ENCODE assay signal across 8 mouse cellular contexts in the genomic region with DNA sequence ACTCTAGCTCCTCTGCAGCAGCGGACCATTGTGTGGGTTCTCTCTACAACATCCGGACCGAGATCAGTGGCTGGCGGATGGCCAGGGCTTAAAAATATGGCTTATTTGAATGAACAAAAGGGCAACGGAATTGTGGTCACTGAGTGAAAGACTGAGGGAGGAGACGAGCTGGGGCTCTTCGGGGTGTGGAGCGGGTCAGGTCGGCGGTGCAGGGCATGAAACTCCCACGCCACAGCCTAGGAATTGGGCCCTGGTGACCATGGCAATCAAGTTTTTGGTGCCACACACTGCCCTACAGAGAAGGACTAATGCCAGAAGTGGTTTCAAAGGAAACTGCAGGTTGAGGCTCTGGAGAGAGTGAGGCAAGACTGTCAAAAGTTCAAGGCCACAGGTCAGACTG. TPM values are rescaled to one million over a fixed set of nuclear protein-coding genes. Genes with fewer than 3 reads are reported as not detected.
DNase-seq lines count a peak whose midpoint lies in the region; ATAC-seq and TF ChIP-seq lines count a peak whose summit lies in the region.

No protein-coding gene starts in this region.

- H3K27ac ChIP-seq in hindbrain, embryonic 12.5 days = 0 out of 2 replicates have a peak overlapping the region, but pooled peaks have one; percentile 30
- no peak overlapping the region for H3K27ac ChIP-seq in hindbrain, embryonic 10.5 days
- H3K27ac ChIP-seq in cortical plate, adult 2 months (ENCODE audit: insufficient read depth, low read length) = 0 out of 2 replicates have a peak overlapping the region, but pooled peaks have one; percentile 22
- no peak overlapping the region for H3K27ac ChIP-seq in thymus, adult 2 months (ENCODE audit: control insufficient read depth, insufficient read depth, low read length)

- WGBS in hindbrain, embryonic 12.5 days = 50% methylated on average over 11 of the region's 11 CpGs
- WGBS in hindbrain, embryonic 10.5 days = 70% methylated on average over 11 of the region's 11 CpGs
- WGBS in thymus, adult 2 months = 23% methylated on average over 11 of the region's 11 CpGs

- peaks cover 20% of the 10 kb centered on the region for H3K4me1 ChIP-seq in hindbrain, embryonic 12.5 days
- peaks cover 38% of the 10 kb centered on the region for H3K4me1 ChIP-seq in hindbrain, embryonic 10.5 days (replicated peaks)
- peaks cover 12% of the 10 kb centered on the region for H3K4me1 ChIP-seq in cortical plate, adult 2 months (ENCODE audit: control insufficient read depth, insufficient read depth, low read length)
- H3K4me1 ChIP-seq in thymus, adult 2 months (replicated peaks; ENCODE audit: control insufficient read depth, insufficient read depth, low read length) = peaks cover 25% of the 10 kb centered on the region

- no peaks in the 10 kb centered on the region for H3K9me3 ChIP-seq in hindbrain, embryonic 12.5 days (replicated peaks)
- H3K9me3 ChIP-seq in hindbrain, embryonic 10.5 days = no peaks in the 10 kb centered on the region

- no peak overlapping the region for H3K4me2 ChIP-seq in hindbrain, embryonic 12.5 days (replicated peaks)

- ATAC-seq in hindbrain, embryonic 12.5 days (ENCODE audit: low FRiP score) = no peak

- no peak overlapping the region for H3K4me3 ChIP-seq in hindbrain, embryonic 12.5 days
- no peak overlapping the region for H3K4me3 ChIP-seq in hindbrain, embryonic 10.5 days
- H3K4me3 ChIP-seq in cortical plate, adult 2 months (ENCODE audit: insufficient read depth, low read length) = no peak overlapping the region
- no peak overlapping the region for H3K4me3 ChIP-seq in thymus, adult 2 months (ENCODE audit: control insufficient read depth, insufficient read depth, low read length)

- no peak for DNase-seq in hindbrain, embryonic 10.5 days (ENCODE audit: low spot score)
- DNase-seq in B cell, adult 2 months = peak; percentile 47 to 58
- DNase-seq in kidney, postnatal 14 days = peak; percentile 88
- peak; percentile 53 to 66 for DNase-seq in spleen, adult 18-20 months
- no peak for DNase-seq in embryo, embryonic 10 days (ENCODE audit: low spot score)
- DNase-seq in thymus, adult 2 months = no peak

- no peaks in the 10 kb centered on the region for H3K36me3 ChIP-seq in hindbrain, embryonic 12.5 days
- H3K36me3 ChIP-seq in hindbrain, embryonic 10.5 days = peaks cover 8% of the 10 kb centered on the region; the same call in 1 of the 2 replicates
- H3K36me3 ChIP-seq in thymus, adult 2 months (ENCODE audit: control insufficient read depth, insufficient read depth, low read length) = no peaks in the 10 kb centered on the region

- no peak for TF ChIP-seq CTCF in cortical plate, adult 2 months (IDR thresholded peaks at IDR 0.05; ENCODE audit: extremely low read depth, insufficient read depth, low read length)
- no peak for TF ChIP-seq CTCF in thymus, adult 2 months (IDR thresholded peaks at IDR 0.05; ENCODE audit: borderline replicate concordance, control insufficient read depth, extremely low read depth, insufficient read depth, low read length, poor library complexity)

- no peak overlapping the region for H3K9ac ChIP-seq in hindbrain, embryonic 12.5 days

- no peaks in the 10 kb centered on the region for H3K27me3 ChIP-seq in hindbrain, embryonic 12.5 days
- H3K27me3 ChIP-seq in hindbrain, embryonic 10.5 days (ENCODE audit: insufficient read depth, poor library complexity, severe bottlenecking) = no peaks in the 10 kb centered on the region; the same call in 1 of the 2 replicates
- no peaks in the 10 kb centered on the region for H3K27me3 ChIP-seq in thymus, adult 2 months (ENCODE audit: control insufficient read depth, insufficient read depth, low read length)

- no peak for TF ChIP-seq POLR2A in cortical plate, adult 2 months (IDR thresholded peaks at IDR 0.05; ENCODE audit: extremely low read depth, insufficient read depth, low read length)
- TF ChIP-seq POLR2A in thymus, adult 2 months (IDR thresholded peaks at IDR 0.05; ENCODE audit: control insufficient read depth, extremely low read depth, insufficient read depth, low read length, poor library complexity) = no peak

RNA-seq across cellular contexts. Expression of a gene that starts 2.2 kb away (rescaled TPM):
- polyA plus RNA-seq in hindbrain, embryonic 12.5 days (2016; fragmentation: Nextera tagmentation; extraction: Ambion mirVana) = 58.0 and 58.4 TPM in 2 replicates
- polyA plus RNA-seq in hindbrain, embryonic 10.5 days (2016; fragmentation: Nextera tagmentation; extraction: Ambion mirVana) = 84.8 and 86.3 TPM in 2 replicates
- polyA plus RNA-seq in cortical plate, adult 2 months (2012; rRNA removed) = 61.5 and 63.0 TPM in 2 replicates
- polyA plus RNA-seq in thymus, adult 2 months (2012; rRNA removed) = 16.7 and 17.5 TPM in 2 replicates

RNA-seq across cellular contexts. Expression of a gene that starts 8.3 kb away (rescaled TPM):
- polyA plus RNA-seq in hindbrain, embryonic 12.5 days (2016; fragmentation: Nextera tagmentation; extraction: Ambion mirVana) = 48.0 and 57.1 TPM in 2 replicates
- 13.8 and 33.7 TPM in 2 replicates for polyA plus RNA-seq in hindbrain, embryonic 10.5 days (2016; fragmentation: Nextera tagmentation; extraction: Ambion mirVana)
- polyA plus RNA-seq in cortical plate, adult 2 months (2012; rRNA removed) = 111 and 115 TPM in 2 replicates
- 1.9 and 6.8 TPM in 2 replicates for polyA plus RNA-seq in thymus, adult 2 months (2012; rRNA removed)

RNA-seq across cellular contexts. Expression of a gene that starts 32.5 kb away (rescaled TPM):
- polyA plus RNA-seq in hindbrain, embryonic 12.5 days (2016; fragmentation: Nextera tagmentation; extraction: Ambion mirVana) = 30.7 and 32.3 TPM in 2 replicates
- polyA plus RNA-seq in hindbrain, embryonic 10.5 days (2016; fragmentation: Nextera tagmentation; extraction: Ambion mirVana) = 37.3 and 39.0 TPM in 2 replicates
- 294 and 300 TPM in 2 replicates for polyA plus RNA-seq in cortical plate, adult 2 months (2012; rRNA removed)
- 64.1 and 68.7 TPM in 2 replicates for polyA plus RNA-seq in thymus, adult 2 months (2012; rRNA removed)

RNA-seq across cellular contexts. Expression of a gene that starts 52.1 kb away (rescaled TPM):
- polyA plus RNA-seq in hindbrain, embryonic 12.5 days (2016; fragmentation: Nextera tagmentation; extraction: Ambion mirVana) = not detected in 2 replicates
- not detected in 2 replicates for polyA plus RNA-seq in hindbrain, embryonic 10.5 days (2016; fragmentation: Nextera tagmentation; extraction: Ambion mirVana)
- polyA plus RNA-seq in cortical plate, adult 2 months (2012; rRNA removed) = not detected in 2 replicates
- polyA plus RNA-seq in thymus, adult 2 months (2012; rRNA removed) = not detected in 2 replicates

RNA-seq across cellular contexts. Expression of a gene that starts 56.2 kb away (rescaled TPM):
- polyA plus RNA-seq in hindbrain, embryonic 12.5 days (2016; fragmentation: Nextera tagmentation; extraction: Ambion mirVana) = 193 TPM in 2 replicates
- 157 and 175 TPM in 2 replicates for polyA plus RNA-seq in hindbrain, embryonic 10.5 days (2016; fragmentation: Nextera tagmentation; extraction: Ambion mirVana)
- polyA plus RNA-seq in cortical plate, adult 2 months (2012; rRNA removed) = 533 and 545 TPM in 2 replicates
- polyA plus RNA-seq in thymus, adult 2 months (2012; rRNA removed) = 342 and 377 TPM in 2 replicates

Comparison
In these comparisons a context has a peak if more than half of its experiments do, and no peak if none do; other contexts are left out.
1. H3K27ac ChIP-seq: peak in hindbrain, embryonic 12.5 days (single experiment) and cortical plate, adult 2 months (single experiment); none in hindbrain, embryonic 10.5 days (single experiment) and thymus, adult 2 months (single experiment).
2. DNase-seq: peak in B cell, adult 2 months (2 of 2), kidney, postnatal 14 days (single experiment) and spleen, adult 18-20 months (2 of 2); none in hindbrain, embryonic 10.5 days (single experiment), embryo, embryonic 10 days (single experiment) and thymus, adult 2 months (single experiment).